8 mouse cellular contexts compared by ENCODE assay signal in the genomic region with DNA sequence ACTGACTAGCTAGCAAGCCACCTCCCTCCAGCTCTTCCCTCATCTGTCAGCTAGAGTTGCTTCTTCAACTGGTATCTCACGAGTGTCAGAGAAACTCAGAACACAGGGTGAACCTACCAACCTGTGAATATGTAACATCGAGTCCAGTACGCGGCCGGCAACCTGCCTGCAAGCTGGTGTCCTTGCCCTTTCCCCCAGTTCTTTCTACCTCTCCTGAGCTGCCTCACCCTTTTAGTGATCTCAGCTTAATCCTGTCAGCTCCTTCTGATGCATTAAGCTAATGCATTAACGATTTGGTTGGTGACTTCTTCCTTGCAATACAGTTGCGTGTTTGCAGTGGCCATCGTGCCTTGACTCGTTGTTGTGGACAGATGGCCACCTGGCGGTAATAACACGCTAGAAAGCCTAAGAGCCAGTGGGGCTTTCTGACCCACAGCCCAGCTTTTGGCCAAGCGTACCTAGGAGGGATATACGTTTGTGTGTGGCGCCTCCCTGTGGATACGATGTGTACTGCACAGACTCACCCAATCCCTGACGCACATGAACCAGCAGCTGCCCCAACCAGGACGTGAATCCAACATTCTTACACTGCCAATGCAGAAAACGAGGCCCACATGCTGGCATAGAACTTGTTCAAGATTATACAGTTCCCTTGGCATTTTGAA. TPM values are rescaled to one million over a fixed set of nuclear protein-coding genes. Genes with fewer than 3 reads are reported as not detected.
A peak's percentile ranks its signal among the peaks of the same experiment; 100 is the strongest.
DNase-seq lines count a peak whose midpoint lies in the region; ATAC-seq and TF ChIP-seq lines count a peak whose summit lies in the region.

No protein-coding gene starts in this region.

- no peaks in the 10 kb centered on the region for H3K36me3 ChIP-seq in ES-Bruce4 (ENCODE audit: control insufficient read depth, insufficient read depth, low read length, poor library complexity, severe bottlenecking)
- H3K36me3 ChIP-seq in forebrain, embryonic 13.5 days (ENCODE audit: poor library complexity, severe bottlenecking) = no peaks in the 10 kb centered on the region

- H3K4me1 ChIP-seq in ES-Bruce4 (ENCODE audit: control insufficient read depth, insufficient read depth, low read length) = no peaks in the 10 kb centered on the region
- peaks cover 11% of the 10 kb centered on the region; the same call in 1 of the 2 replicates for H3K4me1 ChIP-seq in forebrain, embryonic 13.5 days

- WGBS in forebrain, embryonic 13.5 days = 21% methylated on average over 18 of the region's 18 CpGs

- no peaks in the 10 kb centered on the region for H3K27me3 ChIP-seq in ES-Bruce4 (ENCODE audit: control insufficient read depth, insufficient read depth, low read length, poor library complexity, severe bottlenecking)
- H3K27me3 ChIP-seq in forebrain, embryonic 13.5 days = no peaks in the 10 kb centered on the region; the same call in 1 of the 2 replicates

- H3K4me3 ChIP-seq in ES-Bruce4 (ENCODE audit: low read depth, low read length) = no peak overlapping the region
- H3K4me3 ChIP-seq in forebrain, embryonic 13.5 days = no peak overlapping the region

- TF ChIP-seq EP300 in ES-Bruce4 (IDR thresholded peaks at IDR 0.05; ENCODE audit: insufficient read depth, low read depth, low read length) = no peak

- TF ChIP-seq CTCF in ES-Bruce4 (IDR thresholded peaks at IDR 0.05; ENCODE audit: low read depth, low read length) = peak; percentile 83

- ATAC-seq in forebrain, embryonic 13.5 days = peak; percentile 86
- ATAC-seq in hematopoietic stem cell, adult 5-6 weeks (replicated peaks in 1 of 2; ENCODE audit: insufficient read depth in 1 of 2, low FRiP score in 2 of 2, low TSS enrichment in 1 of 2, low read depth in 1 of 2, poor library complexity in 2 of 2, severe bottlenecking in 2 of 2) = peak; percentile 88 to 94

- no peak for TF ChIP-seq POLR2A in ES-Bruce4 (IDR thresholded peaks at IDR 0.05; ENCODE audit: insufficient read depth, low read length)

- DNase-seq in c-Kit-positive CD71-negative TER-119-negative erythroid progenitor cells, embryonic 14.5 days (ENCODE audit: low read depth) = peak; percentile 60
- DNase-seq in layer of hippocampus, adult 8-10 months (ENCODE audit: low spot score in 2 of 2) = peak; percentile 82 to 95
- peak; percentile 80 for DNase-seq in lung, postnatal 14 days
- DNase-seq in retina, postnatal 1 day = peak; percentile 87
- DNase-seq in thymus, postnatal 36 days = peak; percentile 87 to 92

- no peak overlapping the region for H3K27ac ChIP-seq in ES-Bruce4 (ENCODE audit: insufficient read depth, low read length)
- no peak overlapping the region for H3K27ac ChIP-seq in forebrain, embryonic 13.5 days

- no peak overlapping the region for H3K9ac ChIP-seq in ES-Bruce4 (ENCODE audit: low read depth, poor library complexity, severe bottlenecking)
- no peak overlapping the region for H3K9ac ChIP-seq in forebrain, embryonic 13.5 days

- peak overlapping the region; percentile 45 for H3K4me2 ChIP-seq in forebrain, embryonic 13.5 days

- H3K9me3 ChIP-seq in ES-Bruce4 (replicated peaks; ENCODE audit: control insufficient read depth, insufficient read depth, low read length, poor library complexity, severe bottlenecking) = no peaks in the 10 kb centered on the region
- no peaks in the 10 kb centered on the region for H3K9me3 ChIP-seq in forebrain, embryonic 13.5 days (replicated peaks)

RNA-seq across cellular contexts. Expression of a gene that starts 16.8 kb away (rescaled TPM):
- polyA plus RNA-seq in ES-Bruce4 (2011; ENCODE audit: insufficient read depth, insufficient read length, low read depth, missing spikeins) = 23.8 and 29.4 TPM in 2 replicates
- 79.2 and 81.2 TPM in 2 replicates for polyA plus RNA-seq in forebrain, embryonic 13.5 days (2015; fragmentation: Nextera tagmentation; extraction: Ambion mirVana)
- total RNA-seq in hematopoietic stem cell, adult 5-6 weeks (2017) = 25.7 and 47.2 TPM in 2 replicates
- total RNA-seq in layer of hippocampus, adult 8-10 months (2022) = 10 to 100 TPM; 36.2 to 45.6 (median 42.1) TPM

RNA-seq across cellular contexts. Expression of a gene that starts 17.2 kb away (rescaled TPM):
- 26.6 and 35.6 TPM in 2 replicates for polyA plus RNA-seq in ES-Bruce4 (2011; ENCODE audit: insufficient read depth, insufficient read length, low read depth, missing spikeins)
- 63.5 and 63.6 TPM in 2 replicates for polyA plus RNA-seq in forebrain, embryonic 13.5 days (2015; fragmentation: Nextera tagmentation; extraction: Ambion mirVana)
- total RNA-seq in hematopoietic stem cell, adult 5-6 weeks (2017) = 42.5 and 53.4 TPM in 2 replicates
- total RNA-seq in layer of hippocampus, adult 8-10 months (2022) = 10 to 100 TPM; 24.8 to 33.6 (median 30.3) TPM

RNA-seq across cellular contexts. Expression of a gene that starts 28.3 kb away (rescaled TPM):
- 0.84 TPM in 1 of 2 replicates, not detected in the other for polyA plus RNA-seq in ES-Bruce4 (2011; ENCODE audit: insufficient read depth, insufficient read length, low read depth, missing spikeins)
- polyA plus RNA-seq in forebrain, embryonic 13.5 days (2015; fragmentation: Nextera tagmentation; extraction: Ambion mirVana) = 16.6 and 18.8 TPM in 2 replicates
- total RNA-seq in hematopoietic stem cell, adult 5-6 weeks (2017) = not detected in 2 replicates
- 100 to 1,000 TPM; 175 to 215 (median 192) TPM for total RNA-seq in layer of hippocampus, adult 8-10 months (2022)

Comparison
In these comparisons a context has a peak if more than half of its experiments do, and no peak if none do; other contexts are left out.
1. RNA of a gene that starts 28.3 kb away (total RNA-seq): 175 to 215 TPM in layer of hippocampus, adult 8-10 months; not detected in hematopoietic stem cell, adult 5-6 weeks; every median in the first group is over 100 times any median in the second.
2. Peak in every context shown above with its lines, with median percentiles within 50 percentile points of each other: DNase-seq.